Mouse (Mus musculus) midbrain, embryonic 10.5 days (tissue): Measurements from ENCODE around the gene Tnfrsf13c. TPM values are rescaled to one million over a fixed set of nuclear protein-coding genes. Genes with fewer than 3 reads are reported as not detected.

Experiments
- DNase-seq: peaks from one replicate; pipeline ENCODE4 v3.0.0-alpha.2; 2017; ENCODE audit warnings: low spot score
- H3K27ac ChIP-seq: fragments of 300-500 bp; sonication (generic); replicated peaks from 2 replicates; pipeline ENCODE4 v1.5.1; 2016; ENCODE audit warnings: mild to moderate bottlenecking
- H3K27me3 ChIP-seq: fragments of 300-500 bp; sonication (generic); 2 replicates; pipeline ENCODE4 v1.6.1; 2016; ENCODE audit warnings: low read depth, mild to moderate bottlenecking; ENCODE audit not compliant: poor library complexity, severe bottlenecking
- H3K36me3 ChIP-seq: fragments of 300-500 bp; sonication (generic); 2 replicates; pipeline ENCODE4 v1.6.1; 2016; ENCODE audit warnings: mild to moderate bottlenecking, moderate library complexity
- H3K4me1 ChIP-seq: fragments of 300-500 bp; sonication (generic); 2 replicates; pipeline ENCODE4 v1.6.1; 2016
- H3K4me3 ChIP-seq: fragments of 300-500 bp; sonication (generic); 2 replicates; pipeline ENCODE4 v1.5.1; 2016; ENCODE audit warnings: mild to moderate bottlenecking, moderate library complexity
- H3K9me3 ChIP-seq: fragments of 300-500 bp; sonication (generic); replicated peaks from 2 replicates; pipeline ENCODE4 v1.6.1; 2016; ENCODE audit warnings: mild to moderate bottlenecking
- whole genome bisulfite sequencing: fragments of 180-500 bp; shearing (Covaris S2); methylation state at CpG from one replicate; pipeline ENCODE4 v1.1.7; 2016; 5-methylcytosine and 5-hydroxymethylcytosine counted together
- polyA plus RNA-seq: library from polyadenylated mRNA; unstranded; fragments of >200 nt; fragmentation: Nextera tagmentation; extraction: Ambion mirVana; gene quantifications from 2 replicates; pipeline ENCODE4 v1.2.1, GENCODE M21; 2016

Gene Tnfrsf13c
- polyA plus RNA-seq, 1 experiment from 2014 or later: 0.07 TPM

DNA sequence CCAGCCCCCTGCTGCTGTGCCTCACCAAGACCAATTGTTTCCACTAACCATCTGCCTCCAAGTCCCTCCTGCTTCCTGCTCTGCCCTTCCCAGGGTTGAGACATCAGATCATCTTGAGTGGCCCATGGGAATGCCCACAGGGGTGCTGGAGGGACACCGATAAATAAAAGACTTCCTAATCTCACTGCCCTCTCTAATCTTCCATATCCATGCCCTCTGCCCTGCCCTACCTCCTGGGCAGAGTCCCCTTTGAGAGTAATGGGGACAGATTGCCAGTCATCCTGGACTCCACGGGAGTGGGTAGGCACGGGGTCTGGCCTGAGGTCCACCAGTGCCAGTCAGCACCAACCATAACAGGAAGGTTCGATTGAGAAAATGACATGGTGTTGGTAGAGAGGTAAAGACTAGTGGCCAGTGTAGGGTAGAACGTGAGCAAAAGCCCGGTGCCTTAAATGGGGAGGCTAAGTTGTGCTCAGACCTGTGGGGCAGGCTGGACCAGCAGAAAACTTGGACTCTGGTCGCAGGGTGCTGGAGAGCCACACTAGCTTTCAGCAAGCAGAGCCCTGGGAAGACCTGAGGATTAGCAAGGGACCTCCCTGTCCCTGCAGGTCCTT is 540 bp upstream of the Tnfrsf13c start:
- H3K27ac ChIP-seq: peak overlapping the region; percentile 65; the same call in 1 of the 2 replicates
- no peaks in the 10 kb centered on the region for H3K36me3 ChIP-seq
- WGBS: 31% methylated on average over 7 of the region's 7 CpGs
- peaks cover 66% of the 10 kb centered on the region for H3K27me3 ChIP-seq
- H3K9me3 ChIP-seq: no peaks in the 10 kb centered on the region
- no peak for DNase-seq
- peak overlapping the region; percentile 54 for H3K4me3 ChIP-seq
- peaks cover 46% of the 10 kb centered on the region for H3K4me1 ChIP-seq

DNA sequence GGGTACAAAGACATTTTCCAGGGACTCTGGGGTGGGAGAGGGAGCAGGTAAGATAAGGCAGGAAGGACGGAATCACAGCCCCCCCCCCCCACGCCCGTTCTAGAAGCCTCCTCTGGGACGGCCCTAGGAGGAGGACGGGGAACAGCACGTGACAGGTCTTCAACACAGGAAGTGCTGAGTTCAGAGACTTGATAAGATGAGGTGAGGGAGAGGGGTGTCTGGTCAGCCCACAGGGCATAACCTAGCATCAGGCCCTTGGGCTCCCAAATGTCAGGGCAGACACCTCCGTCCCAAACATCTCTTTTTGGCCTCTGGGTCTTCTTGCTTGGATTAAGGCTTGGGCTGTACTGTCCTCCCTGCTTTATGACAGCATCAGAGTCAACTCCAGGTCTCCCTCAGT is 918 bp downstream of the Tnfrsf13c start:
- Histone ChIP-seq H3K4me3 (peak overlapping the region; percentile 54), H3K9me3 (no peaks in the 10 kb centered on the region), H3K27me3 (peaks cover 76% of the 10 kb centered on the region), H3K4me1 (peaks cover 49% of the 10 kb centered on the region), H3K27ac (peak overlapping the region; percentile 65; the same call in 1 of the 2 replicates), H3K36me3 (no peaks in the 10 kb centered on the region)
- WGBS: 36% methylated on average over 7 of the region's 7 CpGs
- no peak for DNase-seq

DNA sequence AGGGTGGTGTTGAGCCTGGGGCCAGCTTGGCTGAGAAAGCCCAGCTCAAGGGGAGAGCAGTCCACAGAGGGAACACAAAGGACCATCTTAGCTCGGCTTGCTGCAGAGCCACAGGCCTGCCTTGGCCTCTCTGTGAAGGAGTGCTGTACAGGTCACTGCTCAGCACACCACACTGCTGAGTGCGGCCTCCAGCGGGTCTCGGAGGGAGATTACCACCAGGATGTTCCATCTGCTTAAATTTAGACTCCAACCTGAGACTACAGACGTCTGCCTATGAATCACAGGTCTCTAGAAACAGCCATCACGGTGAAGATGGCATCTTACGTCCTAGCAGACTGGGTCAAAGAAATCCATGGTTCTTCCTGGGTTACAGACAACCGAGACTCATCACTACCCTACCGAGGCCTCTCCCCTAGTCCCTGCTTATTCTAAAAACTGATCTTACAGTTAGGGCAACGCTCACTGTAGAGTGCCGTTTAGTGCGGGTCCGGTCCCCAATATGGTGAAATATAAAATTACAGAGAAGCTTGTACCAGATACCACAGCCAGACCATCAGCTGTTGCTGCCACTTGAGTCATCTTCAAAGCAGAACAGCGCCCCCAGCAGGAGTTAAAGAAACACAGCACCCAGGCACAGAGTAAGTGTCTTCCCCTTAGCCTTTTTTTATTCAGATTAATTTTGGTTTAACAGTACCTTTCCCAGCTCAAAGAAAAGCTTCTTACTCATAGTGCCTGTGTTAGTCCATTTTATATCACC is 2.9 kb downstream of the Tnfrsf13c start:
- DNase-seq: no peak
- no peak overlapping the region for H3K4me3 ChIP-seq
- peaks cover 86% of the 10 kb centered on the region for H3K27me3 ChIP-seq
- H3K9me3 ChIP-seq: no peaks in the 10 kb centered on the region
- H3K36me3 ChIP-seq: no peaks in the 10 kb centered on the region
- WGBS: 66% methylated on average over 14 of the region's 14 CpGs
- H3K4me1 ChIP-seq: peaks cover 64% of the 10 kb centered on the region
- H3K27ac ChIP-seq: peak overlapping the region; percentile 33; the same call in 1 of the 2 replicates

DNA sequence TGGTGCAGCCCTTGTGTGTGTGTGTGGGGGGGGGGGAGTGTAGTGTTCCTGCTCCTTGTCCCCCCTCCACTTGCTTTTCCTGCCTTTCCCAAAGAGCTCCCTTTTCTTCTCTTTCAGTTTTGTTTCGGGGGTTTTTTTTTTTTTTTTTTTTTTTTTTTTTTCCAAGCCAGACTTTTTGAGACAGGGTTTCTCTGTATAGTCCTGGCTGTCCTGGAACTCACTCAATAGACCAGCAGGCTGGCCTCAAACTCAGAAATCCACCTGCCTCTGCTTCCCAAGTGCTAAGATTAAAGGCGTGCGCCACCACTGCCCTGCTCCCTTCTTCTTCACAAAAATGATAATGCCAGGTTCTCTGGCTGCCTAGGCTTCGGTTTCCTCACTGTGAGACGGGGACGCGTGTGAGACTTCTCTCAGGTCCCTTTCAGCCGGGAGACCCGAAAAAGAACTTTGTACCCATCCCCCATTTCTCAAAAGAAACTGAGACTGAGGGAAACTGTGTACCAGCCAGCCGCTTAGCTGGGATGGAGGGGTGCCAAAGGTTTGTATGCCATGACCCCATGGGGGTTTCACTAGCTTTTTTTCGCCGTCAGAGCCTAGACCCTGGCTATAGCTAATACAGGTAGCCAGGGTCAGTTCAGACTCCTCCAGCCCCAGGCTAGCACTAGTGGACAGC is 4.0 kb downstream of the Tnfrsf13c start:
- no peaks in the 10 kb centered on the region for H3K9me3 ChIP-seq
- peaks cover 73% of the 10 kb centered on the region for H3K4me1 ChIP-seq
- H3K4me3 ChIP-seq: no peak overlapping the region
- WGBS: 59% methylated on average over 12 of the region's 12 CpGs
- no peak overlapping the region for H3K27ac ChIP-seq
- H3K27me3 ChIP-seq: peaks cover 86% of the 10 kb centered on the region
- no peak for DNase-seq
- no peaks in the 10 kb centered on the region for H3K36me3 ChIP-seq

DNA sequence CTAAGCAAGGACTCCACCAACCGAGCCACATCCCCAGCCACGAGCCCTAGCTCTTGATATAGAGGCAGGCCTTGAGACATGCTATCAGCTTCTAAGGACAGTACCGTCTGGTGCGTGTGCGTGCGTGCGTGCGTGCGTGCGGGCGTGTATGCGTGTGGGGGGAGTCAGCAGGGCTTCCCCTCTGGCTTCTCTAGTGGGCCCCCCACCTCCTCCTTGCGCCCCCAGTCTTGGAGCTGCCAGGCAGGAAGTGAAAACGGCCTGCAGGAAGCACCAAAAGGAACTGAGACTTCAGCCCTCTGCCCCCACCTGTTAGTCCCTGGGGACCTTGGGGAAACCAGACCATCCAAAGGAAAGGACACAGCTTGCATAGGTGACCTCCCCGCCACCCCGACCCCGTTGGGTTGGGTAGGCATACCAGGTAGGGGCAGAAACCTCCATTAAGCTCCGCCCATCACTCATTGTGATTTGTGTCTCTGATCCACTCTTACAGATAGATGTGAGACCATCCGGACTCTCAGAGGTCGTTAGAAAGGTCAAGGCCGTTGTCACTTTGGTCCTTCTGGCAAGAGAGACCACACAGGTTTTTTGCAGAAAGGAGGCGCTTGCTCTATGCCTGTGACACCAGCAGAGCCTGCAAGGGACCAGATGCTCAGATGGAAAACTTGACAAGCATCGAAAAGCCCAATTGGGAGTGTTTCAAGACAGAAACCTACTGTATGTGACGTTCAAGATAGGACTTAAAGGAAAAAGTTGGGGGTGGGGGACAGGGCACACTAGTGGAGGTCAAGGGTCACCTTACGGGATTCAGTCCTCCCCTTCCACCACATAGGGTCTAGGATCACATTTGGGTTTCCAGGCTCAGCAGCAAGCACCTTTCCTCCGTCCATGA is 5.1 kb downstream of the Tnfrsf13c start:
- Histone ChIP-seq H3K36me3 (no peaks in the 10 kb centered on the region), H3K4me3 (no peak overlapping the region), H3K27ac (no peak overlapping the region), H3K27me3 (peaks cover 86% of the 10 kb centered on the region), H3K9me3 (no peaks in the 10 kb centered on the region), H3K4me1 (peaks cover 66% of the 10 kb centered on the region)
- 84% methylated on average over 26 of the region's 26 CpGs for WGBS
- DNase-seq: no peak

DNA sequence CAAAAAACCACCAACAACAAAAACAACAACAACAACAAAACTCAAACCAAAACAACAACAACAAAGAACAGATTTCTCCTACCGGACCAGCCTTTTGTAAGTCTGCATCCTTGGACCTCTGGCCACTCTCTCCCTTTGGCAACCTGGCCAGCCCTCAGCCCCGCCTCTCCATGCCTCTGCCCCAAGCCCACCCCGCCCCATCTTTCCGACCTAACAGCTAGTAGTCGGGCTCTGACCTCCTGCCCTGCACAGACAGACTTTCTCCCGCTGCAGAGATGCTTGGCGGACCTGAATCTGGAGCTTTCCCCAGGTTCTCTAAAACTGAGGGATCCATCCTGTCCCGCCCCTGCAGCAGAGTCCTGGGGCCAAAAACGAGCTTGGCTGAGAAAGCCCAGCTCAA is 6.2 kb downstream of the Tnfrsf13c start:
- WGBS: 24% methylated on average over 9 of the region's 9 CpGs
- no peaks in the 10 kb centered on the region for H3K9me3 ChIP-seq
- no peak for DNase-seq
- no peak overlapping the region for H3K4me3 ChIP-seq
- peaks cover 61% of the 10 kb centered on the region for H3K4me1 ChIP-seq
- peaks cover 86% of the 10 kb centered on the region for H3K27me3 ChIP-seq
- H3K36me3 ChIP-seq: no peaks in the 10 kb centered on the region
- no peak overlapping the region for H3K27ac ChIP-seq

DNA sequence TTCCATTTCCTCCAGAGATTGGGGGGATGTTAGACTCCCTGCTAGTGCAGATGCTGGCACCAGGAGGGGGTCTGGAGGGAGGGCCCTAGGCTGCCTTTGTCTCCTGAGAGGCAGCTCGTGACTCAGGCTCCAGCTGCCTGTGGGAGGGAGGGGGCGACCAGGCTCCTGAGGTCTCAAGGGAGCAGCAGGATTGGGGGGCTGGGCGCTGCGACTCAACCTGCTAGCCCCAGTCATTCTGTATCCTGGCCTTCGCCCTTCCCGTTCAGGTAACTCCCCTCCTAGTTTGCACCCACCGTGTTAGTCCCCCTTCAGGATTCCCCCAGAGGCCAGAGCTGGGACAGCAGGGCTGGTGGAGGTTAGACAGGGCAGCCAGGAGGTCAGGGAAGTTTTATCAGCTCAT is 7.1 kb downstream of the Tnfrsf13c start:
- Histone ChIP-seq H3K27me3 (peaks cover 86% of the 10 kb centered on the region), H3K9me3 (no peaks in the 10 kb centered on the region), H3K4me3 (no peak overlapping the region), H3K36me3 (no peaks in the 10 kb centered on the region), H3K4me1 (peaks cover 69% of the 10 kb centered on the region), H3K27ac (peak overlapping the region; percentile 65; the same call in 1 of the 2 replicates)
- 11% methylated on average over 7 of the region's 7 CpGs for WGBS
- peak; percentile 52 for DNase-seq

DNA sequence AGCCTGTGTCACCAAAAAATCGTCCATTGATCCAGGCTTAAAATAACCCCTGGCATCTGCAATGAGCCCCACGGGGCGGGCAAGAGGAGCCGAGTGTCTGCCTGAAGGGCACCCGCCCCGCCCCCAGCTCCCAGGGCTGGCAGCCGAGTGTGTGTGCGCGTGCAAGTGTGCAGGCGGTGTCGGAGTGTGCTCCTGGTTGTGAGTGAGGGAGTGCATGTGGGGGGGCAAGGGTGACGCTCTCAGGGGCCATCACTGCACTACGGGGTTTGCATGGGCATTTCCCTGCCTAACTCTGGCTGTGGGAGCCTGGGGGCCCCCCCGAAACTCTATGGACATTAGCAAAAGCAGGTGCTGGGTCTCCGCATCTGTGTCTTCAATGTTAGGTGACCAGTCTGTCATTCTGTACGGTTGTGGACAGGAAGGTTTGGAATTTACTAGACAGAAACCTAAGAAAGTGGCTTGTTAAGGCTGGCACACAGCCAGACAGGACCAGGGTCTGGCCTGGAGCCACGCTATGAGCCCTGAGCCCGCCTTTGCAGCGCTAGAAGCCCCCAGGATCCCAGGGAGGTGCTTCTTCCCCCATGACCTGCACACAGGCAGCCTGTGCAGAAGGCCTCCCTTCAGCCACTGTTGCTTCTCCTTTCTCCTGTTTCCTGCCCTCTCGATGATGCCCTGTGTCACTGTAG is 7.9 kb downstream of the Tnfrsf13c start:
- Histone ChIP-seq H3K27me3 (peaks cover 87% of the 10 kb centered on the region), H3K27ac (no peak overlapping the region), H3K4me1 (peaks cover 75% of the 10 kb centered on the region), H3K4me3 (no peak overlapping the region), H3K9me3 (no peaks in the 10 kb centered on the region), H3K36me3 (no peaks in the 10 kb centered on the region)
- WGBS: 61% methylated on average over 20 of the region's 20 CpGs
- no peak for DNase-seq

DNA sequence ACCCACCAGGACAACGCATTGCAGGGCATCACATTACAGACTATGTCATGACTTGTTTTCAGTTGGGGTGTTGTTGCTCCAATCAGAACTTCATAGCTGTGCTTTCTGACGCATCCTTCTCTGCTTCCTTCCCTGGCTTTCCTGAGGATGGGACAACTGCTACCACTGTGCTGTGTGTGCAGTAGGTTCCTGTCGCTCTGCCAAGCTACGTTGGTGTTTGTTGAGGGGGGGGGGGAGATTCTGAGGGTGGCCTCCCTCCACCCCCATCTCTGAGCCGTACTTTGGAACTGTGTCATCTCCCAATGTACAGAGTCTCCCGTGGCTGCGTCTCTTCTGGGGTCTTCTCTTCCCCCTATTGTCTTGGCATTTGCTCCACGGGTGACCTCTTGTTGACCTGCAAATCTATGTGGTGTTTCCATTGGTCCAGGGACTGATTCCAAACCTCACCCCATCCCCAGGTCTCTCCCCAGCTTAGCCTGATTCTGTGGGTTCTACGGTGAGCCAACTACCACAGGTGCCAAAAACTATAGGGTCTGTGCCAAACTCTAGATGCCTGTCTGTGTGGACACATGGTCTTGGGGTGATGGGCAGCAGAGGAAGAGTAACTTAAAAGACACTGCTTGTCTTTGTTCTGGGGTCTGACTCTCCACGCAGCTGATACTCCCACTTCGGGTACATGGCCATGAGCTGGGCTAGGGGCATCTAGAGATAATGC is 8.7 kb downstream of the Tnfrsf13c start:
- no peaks in the 10 kb centered on the region for H3K9me3 ChIP-seq
- H3K4me3 ChIP-seq: no peak overlapping the region
- H3K4me1 ChIP-seq: peaks cover 75% of the 10 kb centered on the region
- H3K36me3 ChIP-seq: no peaks in the 10 kb centered on the region
- no peak overlapping the region for H3K27ac ChIP-seq
- DNase-seq: no peak
- 35% methylated on average over 11 of the region's 11 CpGs for WGBS
- peaks cover 87% of the 10 kb centered on the region for H3K27me3 ChIP-seq

DNA sequence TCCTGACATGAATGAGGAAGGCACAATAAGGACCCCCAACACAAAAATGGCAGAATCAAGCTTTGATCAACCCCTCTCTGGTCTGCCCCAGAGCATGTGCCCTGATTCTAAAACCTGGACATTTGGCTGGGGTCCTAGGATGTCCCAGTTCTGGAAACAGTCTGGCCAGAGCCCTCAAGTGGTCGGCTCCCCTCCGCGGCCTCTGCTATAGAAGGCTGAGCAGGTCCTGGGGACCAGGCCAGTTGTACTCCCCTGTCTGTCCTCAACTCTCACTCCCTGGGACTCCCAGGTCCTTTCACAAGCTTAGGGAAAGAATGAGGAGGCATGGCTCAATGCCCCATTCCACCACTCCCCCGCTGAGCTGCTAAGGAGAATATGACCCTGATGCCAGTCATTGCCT is 10.9 kb downstream of the Tnfrsf13c start:
- Histone ChIP-seq H3K9me3 (no peaks in the 10 kb centered on the region), H3K4me1 (peaks cover 66% of the 10 kb centered on the region), H3K27ac (no peak overlapping the region), H3K36me3 (no peaks in the 10 kb centered on the region), H3K4me3 (peak overlapping the region; percentile 58; the same call in 1 of the 2 replicates), H3K27me3 (peaks cover 96% of the 10 kb centered on the region)
- 12% methylated on average over 4 of the region's 4 CpGs for WGBS
- DNase-seq: no peak

DNA sequence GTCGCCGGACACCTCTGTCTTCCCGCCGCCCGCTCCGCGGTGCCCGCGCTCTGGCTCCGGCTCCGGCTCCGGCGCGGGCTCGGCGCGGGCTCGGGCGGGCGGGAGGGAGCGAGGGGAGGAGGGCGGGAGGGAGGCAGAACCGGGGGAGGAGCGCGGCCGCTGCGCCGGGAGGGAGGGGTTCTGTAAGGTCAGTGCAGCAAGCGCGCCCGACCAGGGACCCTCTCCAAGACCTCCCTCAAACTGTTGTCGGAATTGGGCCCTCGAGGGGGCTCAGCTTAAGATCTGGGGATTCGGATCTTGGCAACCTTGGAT is 11.5 kb downstream of the Tnfrsf13c start, which contains the start of gene Shisa8:
Gene Shisa8 (minus strand): TSS at position 64 of the 312 bp plus-strand sequence.
- Histone ChIP-seq H3K9me3 (no peaks in the 10 kb centered on the region), H3K36me3 (no peaks in the 10 kb centered on the region), H3K4me3 (peak within 1 kb of the TSS; percentile 58), H3K27me3 (peaks cover 97% of the 10 kb centered on the region), H3K27ac (peak within 1 kb of the TSS; percentile 70), H3K4me1 (peaks cover 63% of the 10 kb centered on the region)
- WGBS: 0% methylated on average over 31 of the region's 34 CpGs
- DNase-seq: no peak
